Mouse (Mus musculus) neutrophil, adult 65 days (primary cell): ENCODE measurements around the gene Olfr553. TPM values are rescaled to one million over a fixed set of nuclear protein-coding genes. Genes with fewer than 3 reads are reported as not detected.

Experiments
- total RNA-seq: library from RNA; stranded (reverse); gene quantifications from 2 replicates; pipeline ENCODE4 v1.2.4, GENCODE M21; 2023

Olfr553 gene
- total RNA-seq: not detected in 2 replicates

GRCm38 (mm10) chr7:102618118-102618517 is at the start of gene Olfr553:
TSS of gene Olfr553 (minus strand) at chr7:102618218.

GRCm38 (mm10) chr7:102664599-102664998 is 46.6 kb upstream of the Olfr553 start, which contains the start of gene Olfr556:
TSS of gene Olfr556 (plus strand) at chr7:102664899.

GRCm38 (mm10) chr7:102658523-102658922 is 40.5 kb upstream of the Olfr553 start, which contains the start of gene Olfr555:
TSS of gene Olfr555 (plus strand) at chr7:102658823.

GRCm38 (mm10) chr7:102638132-102638531 is 20.1 kb upstream of the Olfr553 start, which contains the start of gene Olfr554:
TSS of gene Olfr554 (plus strand) at chr7:102638432.

GRCm38 (mm10) chr7:102597378-102598031 is 20.5 kb downstream of the Olfr553 start, which contains the start of gene Olfr552:
TSS of gene Olfr552 (plus strand) at chr7:102597770.

GRCm38 (mm10) chr7:102591786-102592185 is 26.2 kb downstream of the Olfr553 start, which contains the start of gene Olfr551:
TSS of gene Olfr551 (minus strand) at chr7:102591886.

GRCm38 (mm10) chr7:102571142-102571541 is 46.9 kb downstream of the Olfr553 start, which contains the start of gene Olfr550:
TSS of gene Olfr550 (plus strand) at chr7:102571442.

GRCm38 (mm10) chr7:102564999-102565997 is 52.7 kb downstream of the Olfr553 start, which contains the start of gene Trim21:
TSS of gene Trim21 (minus strand) at chr7:102565486.

Other genes with a start within 250 kb of the Olfr553 start
- 66.2 and 90.8 TPM in 2 replicates for gene Rrm1, start 176.5 kb downstream of the Olfr553 start, total RNA-seq
- not detected in 2 replicates for gene Olfr543, start 136.5 kb downstream of the Olfr553 start, total RNA-seq
- not detected in 2 replicates for gene Olfr544, start 129.9 kb downstream of the Olfr553 start, total RNA-seq
- not detected in 2 replicates for gene Olfr545, start 118.6 kb downstream of the Olfr553 start, total RNA-seq
- not detected in 2 replicates for gene Olfr547, start 83.5 kb downstream of the Olfr553 start, total RNA-seq
- not detected in 2 replicates for gene Olfr548-ps1, start 77.3 kb downstream of the Olfr553 start, total RNA-seq
- gene Olfr549, start 68.3 kb downstream of the Olfr553 start, total RNA-seq: not detected in 2 replicates
- gene Trim21, start 52.7 kb downstream of the Olfr553 start, total RNA-seq: 15.1 and 20.6 TPM in 2 replicates
- gene Olfr550, start 46.8 kb downstream of the Olfr553 start, total RNA-seq: not detected in 2 replicates
- not detected in 2 replicates for gene Olfr551, start 26.3 kb downstream of the Olfr553 start, total RNA-seq
- 0.19 TPM in 1 of 2 replicates, not detected in the other for gene Olfr552, start 20.4 kb downstream of the Olfr553 start, total RNA-seq
- gene Olfr554, start 20.2 kb upstream of the Olfr553 start, total RNA-seq: not detected in 2 replicates
- not detected in 2 replicates for gene Olfr555, start 40.6 kb upstream of the Olfr553 start, total RNA-seq
- gene Olfr556, start 46.7 kb upstream of the Olfr553 start, total RNA-seq: not detected in 2 replicates
- 2.0 and 2.8 TPM in 2 replicates for gene Trim68, start 69.1 kb upstream of the Olfr553 start, total RNA-seq
- not detected in 2 replicates for gene Olfr557, start 77.7 kb upstream of the Olfr553 start, total RNA-seq
- gene Olfr558, start 84.0 kb upstream of the Olfr553 start, total RNA-seq: not detected in 2 replicates
- not detected in 2 replicates for gene Olfr33, start 100.9 kb upstream of the Olfr553 start, total RNA-seq
- not detected in 2 replicates for gene Olfr559, start 109.3 kb upstream of the Olfr553 start, total RNA-seq
- not detected in 2 replicates for gene Olfr560, start 141.1 kb upstream of the Olfr553 start, total RNA-seq
- gene Olfr78, start 141.3 kb upstream of the Olfr553 start, total RNA-seq: not detected in 2 replicates
- gene Olfr561, start 153.0 kb upstream of the Olfr553 start, total RNA-seq: not detected in 2 replicates
- gene Olfr564, start 185.3 kb upstream of the Olfr553 start, total RNA-seq: not detected in 2 replicates
- gene Olfr566, start 240.5 kb upstream of the Olfr553 start, total RNA-seq: not detected in 2 replicates